Mouse (Mus musculus) colon, adult 2 months (tissue): ENCODE measurements around the gene Nutm2. TPM values are rescaled to one million over a fixed set of nuclear protein-coding genes. Genes with fewer than 3 reads are reported as not detected.

Experiments used
- polyA plus RNA-seq: library from polyadenylated mRNA; depleted of rRNA; stranded (reverse); fragments of >200 nt; gene quantifications from 2 replicates; pipeline ENCODE4 v1.2.3, GENCODE M21; 2012; rRNA removed

The Nutm2 gene
- polyA plus RNA-seq: not detected in 2 replicates

GRCm38 (mm10) chr13:50467007-50467406, at the start of gene Nutm2:
TSS of gene Nutm2 (plus strand) at chr13:50467307.

GRCm38 (mm10) chr13:50417389-50418183, 49.5 kb upstream of the Nutm2 start, which contains the start of gene Fbxw17:
TSS of gene Fbxw17 (plus strand) at chr13:50417864.

GRCm38 (mm10) chr13:50443812-50444211, 23.3 kb upstream of the Nutm2 start, which contains the start of gene Gm47429:
TSS of gene Gm47429 (minus strand) at chr13:50443912.

Other genes starting within 250 kb of the Nutm2 start
- gene Gm906, start 217.0 kb upstream of the Nutm2 start, polyA plus RNA-seq: not detected in 2 replicates
- gene Fbxw17, start 49.4 kb upstream of the Nutm2 start, polyA plus RNA-seq: 15.5 and 19.5 TPM in 2 replicates
- not detected in 2 replicates for gene Gm47429, start 23.4 kb upstream of the Nutm2 start, polyA plus RNA-seq
- gene Gm904, start 175.9 kb downstream of the Nutm2 start, polyA plus RNA-seq: not detected in 2 replicates
- not detected in 2 replicates for gene Gm8765, start 231.0 kb downstream of the Nutm2 start, polyA plus RNA-seq